Mouse (Mus musculus): ENCODE measurements around the gene Wdr41. TPM values are rescaled to one million over a fixed set of nuclear protein-coding genes. Genes with fewer than 3 reads are reported as not detected.

Gene Wdr41
- polyA plus RNA-seq, 1 experiment from 2014 or later = 28.8 TPM

Other genes starting within 250 kb of the Wdr41 start
- 276 and 315 TPM in 2 replicates for gene Tbca, start 187.4 kb upstream of the Wdr41 start, polyA plus RNA-seq (2014; fragmentation: Nextera tagmentation; extraction: Ambion mirVana)
- gene Otp, start 100.7 kb upstream of the Wdr41 start, polyA plus RNA-seq (2014; fragmentation: Nextera tagmentation; extraction: Ambion mirVana) = 10.0 and 13.5 TPM in 2 replicates

Measured in neural tube, embryonic 14.5 days (tissue).